Mouse (Mus musculus) heart, embryonic 11.5 days (tissue): Measurements from ENCODE around the gene Pcmt1. TPM values are rescaled to one million over a fixed set of nuclear protein-coding genes. Genes with fewer than 3 reads are reported as not detected.

ENCODE experiments used
- ATAC-seq: fragments of 200-750 bp; cut with Nextera tagmentation; replicated peaks from 2 replicates; pipeline ENCODE4 v1.8.0; 2017; ENCODE audit warnings: moderate library complexity; ENCODE audit not compliant: insufficient number of reproducible peaks, low FRiP score, low TSS enrichment
- H3K27ac ChIP-seq: fragments of 300-500 bp; sonication (generic); 2 replicates; pipeline ENCODE4 v1.5.1; 2014; ENCODE audit warnings: mild to moderate bottlenecking, low read depth, low read length
- H3K27me3 ChIP-seq: fragments of 300-500 bp; sonication (generic); 2 replicates; pipeline ENCODE4 v1.6.1; 2014; ENCODE audit warnings: mild to moderate bottlenecking, low read length, mixed read lengths; ENCODE audit not compliant: control insufficient read depth, insufficient read depth
- H3K36me3 ChIP-seq: fragments of 300-500 bp; sonication (generic); 2 replicates; pipeline ENCODE4 v1.6.1; 2014; ENCODE audit warnings: mild to moderate bottlenecking, low read length, moderate library complexity, mixed read lengths; ENCODE audit not compliant: control insufficient read depth, insufficient read depth
- H3K4me1 ChIP-seq: fragments of 300-500 bp; sonication (generic); 2 replicates; pipeline ENCODE4 v1.6.1; 2014; ENCODE audit warnings: low read length; ENCODE audit not compliant: control insufficient read depth, insufficient read depth
- H3K4me2 ChIP-seq: fragments of 300-500 bp; sonication (generic); 2 replicates; pipeline ENCODE4 v1.6.1; 2014; ENCODE audit warnings: mild to moderate bottlenecking, moderate library complexity
- H3K4me3 ChIP-seq: fragments of 300-500 bp; sonication (generic); 2 replicates; pipeline ENCODE4 v1.5.1; 2014; ENCODE audit warnings: low read depth, low read length
- H3K9ac ChIP-seq: fragments of 300-500 bp; sonication (generic); 2 replicates; pipeline ENCODE4 v1.6.1; 2014; ENCODE audit warnings: mild to moderate bottlenecking, low read depth, low read length, moderate library complexity
- H3K9me3 ChIP-seq: fragments of 300-500 bp; sonication (generic); replicated peaks from 2 replicates; pipeline ENCODE4 v1.6.1; 2016; ENCODE audit warnings: low read length; ENCODE audit not compliant: control insufficient read depth
- WGBS: fragments of 180-500 bp; shearing (Covaris S2); extraction: QIAGEN DNeasy Blood & Tissue Kit; methylation state at CpG from one replicate; pipeline ENCODE4 v1.1.7; 2014; ENCODE audit not compliant: insufficient replicate concordance; 5-methylcytosine and 5-hydroxymethylcytosine counted together
- polyA plus RNA-seq: library from polyadenylated mRNA; unstranded; fragments of >200 nt; fragmentation: Nextera tagmentation; extraction: Ambion mirVana; gene quantifications from 2 replicates; pipeline ENCODE4 v1.2.1, GENCODE M21; 2014

Pcmt1 gene
- polyA plus RNA-seq, 1 experiment from 2014 or later: 135 TPM

DNA sequence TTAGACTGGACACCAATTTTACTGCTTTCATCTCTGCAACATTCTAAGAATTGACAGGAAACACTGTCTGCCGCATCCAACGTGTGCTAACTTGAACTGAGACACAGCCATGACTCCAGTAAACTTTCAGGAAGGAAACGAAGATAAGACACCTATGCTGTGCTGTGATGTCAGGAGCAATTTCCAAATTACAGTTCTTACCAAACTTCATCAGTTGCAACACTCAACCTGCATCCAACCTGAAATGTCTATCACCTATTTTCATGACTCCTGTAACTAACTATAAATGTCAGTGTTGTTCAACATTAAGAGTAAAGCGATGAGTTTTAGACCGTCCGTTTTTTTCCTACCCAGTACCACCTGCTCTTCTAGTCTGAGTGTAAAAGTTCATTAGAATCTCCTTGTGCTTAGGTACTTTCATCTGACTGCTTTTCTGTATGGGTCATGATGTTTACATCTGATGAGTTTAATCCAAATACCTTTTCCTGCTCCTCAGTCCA, 16.9 kb downstream of the Pcmt1 start:
- ATAC-seq: no peak
- WGBS: 55% methylated on average over 6 of the region's 6 CpGs
- peak overlapping the region; percentile 92 for H3K4me2 ChIP-seq
- H3K4me3 ChIP-seq: peak overlapping the region; percentile 92
- peaks cover 9% of the 10 kb centered on the region; the same call in 1 of the 2 replicates for H3K4me1 ChIP-seq
- H3K27me3 ChIP-seq: no peaks in the 10 kb centered on the region
- H3K36me3 ChIP-seq: no peaks in the 10 kb centered on the region
- H3K27ac ChIP-seq: peak overlapping the region; percentile 94; the same call in 1 of the 2 replicates
- no peaks in the 10 kb centered on the region for H3K9me3 ChIP-seq
- H3K9ac ChIP-seq: peak overlapping the region; percentile 86

DNA sequence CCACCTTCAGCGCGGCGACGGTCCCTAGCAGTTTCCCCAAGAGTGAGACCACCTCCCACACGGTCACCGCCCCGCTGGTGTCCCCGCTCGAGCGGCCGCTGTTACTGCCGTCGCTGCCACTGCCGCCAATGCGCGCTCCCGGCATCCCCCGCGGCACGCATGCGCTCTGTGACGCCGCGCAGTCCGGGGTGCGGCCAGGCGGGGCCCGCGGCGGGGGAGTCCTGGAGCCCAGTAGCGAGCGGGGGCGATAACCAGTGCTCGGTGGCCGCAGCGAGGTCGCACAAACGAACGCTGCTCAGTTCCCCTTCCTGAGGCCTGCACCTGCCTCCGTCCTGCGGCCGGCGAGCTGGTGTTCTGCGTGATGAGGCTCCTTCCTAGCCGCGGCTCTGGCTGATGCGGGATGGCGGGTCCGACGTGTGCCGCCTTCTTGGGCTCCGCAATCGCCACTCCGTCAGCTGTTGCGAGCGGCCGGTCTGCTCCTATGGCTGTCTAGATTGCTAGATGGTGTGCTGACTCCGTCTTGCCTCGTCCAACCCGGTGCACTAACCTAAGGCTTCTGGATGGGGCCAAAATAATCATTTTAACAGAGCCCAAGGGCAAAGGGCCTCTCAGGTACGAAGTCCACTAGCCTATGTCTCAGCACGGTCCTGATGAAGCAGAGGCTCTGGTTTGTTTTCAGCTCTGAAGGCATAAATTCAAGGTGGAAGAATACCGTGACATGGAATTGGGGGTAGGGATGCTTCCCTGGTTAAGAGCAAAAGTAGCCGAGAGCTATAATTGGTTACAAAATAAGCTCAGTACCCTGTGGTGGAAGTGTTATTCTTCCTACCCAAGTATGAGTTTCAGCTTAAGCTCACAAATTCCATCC, 17.5 kb downstream of the Pcmt1 start:
- H3K36me3 ChIP-seq: no peaks in the 10 kb centered on the region
- peak overlapping the region; percentile 92 for H3K4me3 ChIP-seq
- H3K27ac ChIP-seq: peak overlapping the region; percentile 94
- peak; percentile 93 for ATAC-seq
- H3K9ac ChIP-seq: peak overlapping the region; percentile 86
- peaks cover 9% of the 10 kb centered on the region; the same call in 1 of the 2 replicates for H3K4me1 ChIP-seq
- H3K4me2 ChIP-seq: peak overlapping the region; percentile 92
- no peaks in the 10 kb centered on the region for H3K27me3 ChIP-seq
- WGBS: under 1% methylated on average over 63 of the region's 64 CpGs
- no peaks in the 10 kb centered on the region for H3K9me3 ChIP-seq

DNA sequence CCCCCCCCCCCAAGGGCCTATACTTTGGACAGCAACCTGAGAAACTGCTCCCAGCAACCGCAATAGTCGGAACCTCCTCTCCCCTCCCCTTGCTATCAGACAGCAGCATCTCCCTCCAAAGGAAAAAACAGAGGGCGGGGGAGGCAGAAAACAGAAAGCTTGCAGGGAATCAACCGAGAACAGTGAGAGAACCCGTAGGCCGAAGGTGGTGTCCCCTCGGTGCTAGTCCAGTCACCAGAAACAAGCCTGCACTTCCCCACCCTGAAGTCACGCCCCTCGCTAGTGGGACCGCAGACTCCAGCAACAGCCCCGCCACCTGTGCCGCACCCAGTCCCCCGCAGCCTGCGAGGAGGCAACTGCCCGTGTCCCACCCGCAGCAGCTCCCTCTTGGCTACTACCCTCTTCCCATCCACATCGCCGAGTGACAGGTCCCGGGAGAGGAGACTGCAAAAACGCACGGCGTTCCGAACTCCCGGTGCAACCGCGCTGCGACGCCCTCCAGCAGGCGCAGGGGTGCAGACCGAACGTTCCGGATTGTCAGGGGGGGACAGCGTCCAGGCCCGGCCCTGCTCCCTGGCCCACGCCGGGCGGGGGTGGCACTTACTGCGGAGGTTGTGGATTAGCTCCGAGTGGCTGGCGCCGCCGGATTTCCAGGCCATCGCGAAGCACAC, 18.3 kb downstream of the Pcmt1 start:
- ATAC-seq: peak; percentile 72
- Histone ChIP-seq H3K9ac (peak overlapping the region; percentile 86), H3K4me2 (peak overlapping the region; percentile 92), H3K4me3 (peak overlapping the region; percentile 92), H3K36me3 (no peaks in the 10 kb centered on the region), H3K27me3 (no peaks in the 10 kb centered on the region), H3K4me1 (0 out of 2 replicates have a peak, but pooled peaks cover 5% of the 10 kb centered on the region), H3K27ac (peak overlapping the region; percentile 94), H3K9me3 (no peaks in the 10 kb centered on the region)
- WGBS: 0% methylated on average over 44 of the region's 44 CpGs

DNA sequence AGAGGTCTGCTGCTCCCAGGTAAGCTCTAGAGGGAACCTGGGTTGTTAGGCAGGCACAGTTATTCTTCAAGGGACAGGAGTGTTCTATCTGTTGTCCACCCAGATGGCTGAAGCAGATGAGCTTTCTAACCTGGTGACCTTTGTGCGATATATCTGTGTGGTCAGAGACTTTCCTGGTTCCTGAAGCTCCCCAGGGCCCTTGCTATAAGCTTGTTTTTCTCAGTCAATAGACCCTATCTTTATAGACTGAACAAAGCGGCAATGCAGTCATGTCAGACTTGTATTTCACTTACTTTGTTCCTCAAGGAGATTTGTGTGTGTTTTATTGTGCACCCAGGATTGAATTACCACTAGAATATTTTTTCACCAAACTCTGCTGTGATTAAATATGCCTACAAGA, 29.9 kb downstream of the Pcmt1 start:
- no peaks in the 10 kb centered on the region for H3K27me3 ChIP-seq
- no peaks in the 10 kb centered on the region for H3K4me1 ChIP-seq
- no peak overlapping the region for H3K4me3 ChIP-seq
- no peaks in the 10 kb centered on the region for H3K9me3 ChIP-seq
- ATAC-seq: no peak
- WGBS: 91% methylated on average over 2 of the region's 2 CpGs
- no peak overlapping the region for H3K4me2 ChIP-seq
- H3K36me3 ChIP-seq: peaks cover 13% of the 10 kb centered on the region
- no peak overlapping the region for H3K9ac ChIP-seq
- H3K27ac ChIP-seq: no peak overlapping the region

DNA sequence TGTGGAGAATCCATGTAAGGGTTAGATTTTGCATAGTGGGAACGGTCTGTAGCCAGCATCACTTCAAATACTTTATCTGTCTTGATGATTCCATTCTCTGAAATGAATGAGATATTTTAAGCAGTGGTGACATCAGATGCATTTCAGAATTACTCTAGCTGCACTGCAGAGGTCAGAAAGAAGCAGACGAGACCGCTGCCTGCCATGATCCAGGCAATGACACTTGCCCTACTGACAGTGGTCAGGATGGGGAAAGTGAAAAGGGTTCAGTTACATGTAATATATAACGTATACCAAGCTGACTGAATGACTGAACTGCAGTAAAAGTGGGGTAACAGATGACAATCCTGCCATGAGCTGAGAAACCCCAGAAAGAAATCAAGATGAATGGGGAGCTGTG, 31.9 kb downstream of the Pcmt1 start:
- H3K9me3 ChIP-seq: no peaks in the 10 kb centered on the region
- no peak overlapping the region for H3K4me2 ChIP-seq
- no peaks in the 10 kb centered on the region for H3K4me1 ChIP-seq
- H3K36me3 ChIP-seq: peaks cover 13% of the 10 kb centered on the region
- no peak overlapping the region for H3K4me3 ChIP-seq
- 71% methylated on average over 4 of the region's 4 CpGs for WGBS
- no peak overlapping the region for H3K9ac ChIP-seq
- H3K27me3 ChIP-seq: no peaks in the 10 kb centered on the region
- ATAC-seq: no peak
- H3K27ac ChIP-seq: no peak overlapping the region

DNA sequence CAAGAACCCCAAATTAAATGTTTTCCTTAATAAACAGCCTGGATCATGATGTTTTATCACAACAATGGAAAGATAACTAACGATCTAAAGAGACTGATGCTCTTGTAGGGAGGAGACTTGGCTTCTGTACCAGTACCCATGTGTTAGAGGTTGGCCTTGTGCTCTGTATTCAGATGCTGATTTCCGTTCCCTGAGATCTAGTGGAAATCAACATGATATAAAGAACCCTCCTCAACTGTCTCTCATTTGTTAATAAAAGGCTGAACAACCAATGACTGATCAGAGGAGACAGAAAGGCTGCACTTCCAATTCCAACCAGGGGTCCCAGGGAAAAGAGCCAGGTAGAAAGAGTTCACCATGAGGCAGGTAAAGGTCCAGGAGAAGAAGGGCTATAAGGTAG, 35.0 kb downstream of the Pcmt1 start:
- WGBS: 82% methylated on average over 2 of the region's 2 CpGs
- H3K36me3 ChIP-seq: peaks cover 19% of the 10 kb centered on the region
- H3K4me1 ChIP-seq: no peaks in the 10 kb centered on the region

DNA sequence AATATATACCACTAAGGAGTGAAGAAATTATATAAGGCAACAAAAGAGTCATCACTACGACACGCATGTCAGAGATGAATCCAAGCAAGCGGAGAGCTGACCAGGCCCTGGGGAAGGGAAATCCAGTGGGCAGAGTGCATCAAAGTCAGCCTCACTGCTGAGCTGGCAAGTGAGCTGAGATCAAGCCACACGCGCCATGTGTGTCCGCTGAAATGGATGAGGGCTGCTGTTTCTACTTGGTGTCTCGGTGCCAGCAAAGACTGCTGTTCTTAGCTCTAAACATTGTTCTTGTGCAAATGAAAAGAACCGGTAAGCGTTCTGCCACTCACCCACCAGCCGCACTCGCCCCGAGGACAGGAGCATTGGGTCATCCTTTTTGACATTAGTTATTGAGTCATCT, 40.6 kb downstream of the Pcmt1 start:
- H3K36me3 ChIP-seq: peaks cover 16% of the 10 kb centered on the region
- WGBS: 96% methylated on average over 12 of the region's 12 CpGs
- H3K9ac ChIP-seq: no peak overlapping the region
- H3K27me3 ChIP-seq: no peaks in the 10 kb centered on the region
- no peak overlapping the region for H3K4me3 ChIP-seq
- no peak overlapping the region for H3K4me2 ChIP-seq
- no peak overlapping the region for H3K27ac ChIP-seq
- no peak for ATAC-seq
- H3K9me3 ChIP-seq: no peaks in the 10 kb centered on the region
- no peaks in the 10 kb centered on the region for H3K4me1 ChIP-seq

More for the DNA sequence above, 35.0 kb downstream of the Pcmt1 start:
- Histone ChIP-seq H3K27me3 (no peaks in the 10 kb centered on the region), H3K9ac (no peak overlapping the region), H3K27ac (no peak overlapping the region), H3K4me2 (no peak overlapping the region), H3K4me3 (no peak overlapping the region), H3K9me3 (no peaks in the 10 kb centered on the region)
- ATAC-seq: no peak

DNA sequence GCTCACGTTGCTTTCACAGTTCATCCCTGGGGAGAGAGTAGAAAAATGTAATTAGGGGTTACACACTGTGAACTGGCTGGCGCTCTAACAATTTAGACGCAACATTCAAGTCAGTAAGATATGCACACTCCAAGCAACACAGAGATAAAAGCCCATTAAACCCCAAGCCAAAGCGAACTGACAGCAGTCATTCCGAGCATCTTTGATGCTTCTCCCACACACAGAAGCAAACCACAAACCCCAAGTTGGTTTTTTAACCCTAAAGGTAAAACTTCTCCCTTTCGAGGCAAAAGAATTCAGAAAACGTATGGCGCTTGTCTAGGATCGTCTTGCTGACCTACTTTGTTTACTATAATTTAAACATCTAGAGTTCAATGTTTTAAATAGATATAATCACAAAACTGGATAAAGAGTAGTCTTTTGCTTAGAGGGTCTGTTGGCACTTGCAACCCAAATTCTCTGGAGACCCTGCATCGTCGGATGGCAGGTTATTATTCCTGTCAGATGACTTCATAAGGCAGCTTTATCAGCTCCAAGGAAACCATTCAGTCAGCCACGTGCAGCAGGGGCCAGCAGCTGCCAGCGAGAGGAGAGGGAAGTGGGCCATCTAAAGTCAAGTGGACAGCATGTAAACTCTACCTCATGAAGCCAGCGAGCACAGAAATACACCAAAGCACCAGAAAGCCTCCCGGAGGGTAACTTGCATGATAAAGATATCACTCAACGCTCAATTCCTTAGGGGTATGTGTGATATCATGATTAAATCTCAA, 49.8 kb downstream of the Pcmt1 start:
- no peak overlapping the region for H3K27ac ChIP-seq
- no peaks in the 10 kb centered on the region for H3K36me3 ChIP-seq
- no peaks in the 10 kb centered on the region for H3K9me3 ChIP-seq
- WGBS: 64% methylated on average over 16 of the region's 16 CpGs
- ATAC-seq: no peak
- H3K9ac ChIP-seq: no peak overlapping the region
- no peaks in the 10 kb centered on the region for H3K27me3 ChIP-seq
- H3K4me1 ChIP-seq: peaks cover 9% of the 10 kb centered on the region; the same call in 1 of the 2 replicates
- no peak overlapping the region for H3K4me3 ChIP-seq
- no peak overlapping the region for H3K4me2 ChIP-seq
